8 mouse cellular contexts compared by ENCODE assay signal in genomic region chr2:157201081-157201830, GRCm38 (mm10). TPM values are rescaled to one million over a fixed set of nuclear protein-coding genes. Genes with fewer than 3 reads are reported as not detected.
DNase-seq lines count a peak whose midpoint lies in the region; ATAC-seq lines count a peak whose summit lies in the region.

No protein-coding gene starts in this region.

- H3K4me2 ChIP-seq in embryonic facial prominence, embryonic 12.5 days (replicated peaks) = no peak overlapping the region
- no peak overlapping the region for H3K4me2 ChIP-seq in hindbrain, embryonic 12.5 days (replicated peaks)

- peak overlapping the region; percentile 17; the same call in 1 of the 2 replicates for H3K27ac ChIP-seq in embryonic facial prominence, embryonic 12.5 days
- no peak overlapping the region; the same call in 1 of the 2 replicates for H3K27ac ChIP-seq in embryonic facial prominence, embryonic 10.5 days (replicated peaks)
- H3K27ac ChIP-seq in hindbrain, embryonic 12.5 days = no peak overlapping the region

- no peaks in the 10 kb centered on the region for H3K9me3 ChIP-seq in embryonic facial prominence, embryonic 12.5 days
- H3K9me3 ChIP-seq in embryonic facial prominence, embryonic 10.5 days = 0 out of 2 replicates have a peak, but pooled peaks cover 3% of the 10 kb centered on the region
- no peaks in the 10 kb centered on the region for H3K9me3 ChIP-seq in hindbrain, embryonic 12.5 days (replicated peaks)

- no peak overlapping the region for H3K4me3 ChIP-seq in embryonic facial prominence, embryonic 12.5 days
- no peak overlapping the region for H3K4me3 ChIP-seq in embryonic facial prominence, embryonic 10.5 days
- H3K4me3 ChIP-seq in hindbrain, embryonic 12.5 days = no peak overlapping the region

- ATAC-seq in embryonic facial prominence, embryonic 12.5 days (ENCODE audit: insufficient number of reproducible peaks, insufficient read depth, low FRiP score, low TSS enrichment) = no peak
- peak; percentile 61 for ATAC-seq in granulocyte monocyte progenitor cell, adult 5-6 weeks (replicated peaks; ENCODE audit: poor library complexity, severe bottlenecking)
- ATAC-seq in hindbrain, embryonic 12.5 days (ENCODE audit: low FRiP score) = no peak

- no peak overlapping the region for H3K9ac ChIP-seq in embryonic facial prominence, embryonic 12.5 days
- no peak overlapping the region for H3K9ac ChIP-seq in hindbrain, embryonic 12.5 days

- H3K4me1 ChIP-seq in embryonic facial prominence, embryonic 12.5 days = 0 out of 2 replicates have a peak, but pooled peaks cover 10% of the 10 kb centered on the region
- H3K4me1 ChIP-seq in embryonic facial prominence, embryonic 10.5 days = peaks cover 26% of the 10 kb centered on the region
- H3K4me1 ChIP-seq in hindbrain, embryonic 12.5 days = peaks cover 15% of the 10 kb centered on the region; the same call in 1 of the 2 replicates

- no peaks in the 10 kb centered on the region for H3K27me3 ChIP-seq in embryonic facial prominence, embryonic 12.5 days
- H3K27me3 ChIP-seq in embryonic facial prominence, embryonic 10.5 days (replicated peaks; ENCODE audit: low read depth, poor library complexity, severe bottlenecking) = no peaks in the 10 kb centered on the region
- H3K27me3 ChIP-seq in hindbrain, embryonic 12.5 days = no peaks in the 10 kb centered on the region

- peaks cover 29% of the 10 kb centered on the region for H3K36me3 ChIP-seq in embryonic facial prominence, embryonic 12.5 days
- peaks cover 53% of the 10 kb centered on the region for H3K36me3 ChIP-seq in embryonic facial prominence, embryonic 10.5 days (replicated peaks)
- peaks cover 26% of the 10 kb centered on the region for H3K36me3 ChIP-seq in hindbrain, embryonic 12.5 days

- WGBS in embryonic facial prominence, embryonic 12.5 days = 79% methylated on average over 6 of the region's 6 CpGs
- WGBS in embryonic facial prominence, embryonic 10.5 days = 86% methylated on average over 6 of the region's 6 CpGs
- WGBS in hindbrain, embryonic 12.5 days = 90% methylated on average over 6 of the region's 6 CpGs

- no peak for DNase-seq in embryonic facial prominence, embryonic 10.5 days (ENCODE audit: low spot score)
- DNase-seq in CD8-positive naive resting alpha-beta T cell, adult 2 months (ENCODE audit: low read depth in 2 of 2, low spot score in 2 of 2) = peak; percentile 17 to 49
- peak; percentile 65 to 67 for DNase-seq in kidney, postnatal 36 days
- peak; percentile 64 to 66 for DNase-seq in spleen, postnatal 36 days (ENCODE audit: low spot score in 2 of 2)
- no peak for DNase-seq in layer of hippocampus, postnatal 10 days (ENCODE audit: low spot score in 2 of 2)

RNA-seq across cellular contexts. Expression of gene Rbl1, which starts 3.1 kb away (rescaled TPM):
- 24.6 and 26.4 TPM in 2 replicates for polyA plus RNA-seq in embryonic facial prominence, embryonic 12.5 days (2016; fragmentation: Nextera tagmentation; extraction: Ambion mirVana)
- 21.4 and 23.7 TPM in 2 replicates for polyA plus RNA-seq in embryonic facial prominence, embryonic 10.5 days (2016; fragmentation: Nextera tagmentation; extraction: Ambion mirVana)
- 58.6 and 76.1 TPM in 2 replicates for total RNA-seq in granulocyte monocyte progenitor cell, adult 5-6 weeks (2014; fragmentation: Nextera tagmentation)
- 80.7 and 89.9 TPM in 2 replicates for total RNA-seq in granulocyte monocyte progenitor cell, adult 5-6 weeks (2017)
- 18.1 and 20.8 TPM in 2 replicates for polyA plus RNA-seq in hindbrain, embryonic 12.5 days (2016; fragmentation: Nextera tagmentation; extraction: Ambion mirVana)
- 1 to 10 TPM; 2.5 to 3.4 TPM for total RNA-seq in layer of hippocampus, postnatal 10 days (2021)

Comparison
In these comparisons a context has a peak if more than half of its experiments do, and no peak if none do; other contexts are left out.
1. DNase-seq: peak in CD8-positive naive resting alpha-beta T cell, adult 2 months (2 of 2), kidney, postnatal 36 days (2 of 2) and spleen, postnatal 36 days (2 of 2); none in embryonic facial prominence, embryonic 10.5 days (single experiment) and layer of hippocampus, postnatal 10 days (0 of 2).